Mouse (Mus musculus): ENCODE results near the gene Cox7a2. TPM values are rescaled to one million over a fixed set of nuclear protein-coding genes. Genes with fewer than 3 reads are reported as not detected.

Gene Cox7a2
- 125 and 349 TPM in 2 replicates for polyA plus RNA-seq (2012; rRNA removed)

GRCm38 (mm10) chr9:79759385-79760005 lies at the start of gene Cox7a2:
Cox7a2 (minus strand) TSS chr9:79759878.
- Histone ChIP-seq H3K4me1 (ENCODE audit: control insufficient read depth, insufficient read depth, insufficient read length, low read length) (peaks cover 3% of the 10 kb centered on the region; the same call in 1 of the 2 replicates), H3K27me3 (ENCODE audit: control insufficient read depth, insufficient read depth, low read length) (no peaks in the 10 kb centered on the region), H3K4me3 (ENCODE audit: low read depth, low read length) (peak within 1 kb of the TSS; percentile 82), H3K27ac (ENCODE audit: insufficient read depth, low read depth, low read length) (peak within 1 kb of the TSS; percentile 90), H3K36me3 (ENCODE audit: control insufficient read depth, insufficient read depth, low read length) (peaks cover 14% of the 10 kb centered on the region)
- TF ChIP-seq POLR2A (IDR thresholded peaks at IDR 0.05; ENCODE audit: low read depth, low read length): peak; percentile 58
- no peak for TF ChIP-seq CTCF (IDR thresholded peaks at IDR 0.05; ENCODE audit: extremely low read depth, insufficient read length, insufficient replicate concordance, low read depth, low read length)
- WGBS: under 1% methylated on average over 49 of the region's 49 CpGs

GRCm38 (mm10) chr9:79809411-79809810 lies 49.7 kb upstream of the Cox7a2 start:
- Histone ChIP-seq H3K27ac (ENCODE audit: insufficient read depth, low read depth, low read length) (no peak overlapping the region), H3K4me1 (ENCODE audit: control insufficient read depth, insufficient read depth, insufficient read length, low read length) (0 out of 2 replicates have a peak, but pooled peaks cover 2% of the 10 kb centered on the region), H3K27me3 (ENCODE audit: control insufficient read depth, insufficient read depth, low read length) (no peaks in the 10 kb centered on the region), H3K36me3 (ENCODE audit: control insufficient read depth, insufficient read depth, low read length) (no peaks in the 10 kb centered on the region), H3K4me3 (ENCODE audit: low read depth, low read length) (no peak overlapping the region)
- no peak for TF ChIP-seq CTCF (IDR thresholded peaks at IDR 0.05; ENCODE audit: extremely low read depth, insufficient read length, insufficient replicate concordance, low read depth, low read length)
- TF ChIP-seq POLR2A (IDR thresholded peaks at IDR 0.05; ENCODE audit: low read depth, low read length): no peak
- WGBS: 57% methylated on average over 6 of the region's 6 CpGs

GRCm38 (mm10) chr9:79807178-79807577 lies 47.5 kb upstream of the Cox7a2 start:
- Histone ChIP-seq H3K4me3 (ENCODE audit: low read depth, low read length) (no peak overlapping the region), H3K36me3 (ENCODE audit: control insufficient read depth, insufficient read depth, low read length) (no peaks in the 10 kb centered on the region), H3K4me1 (ENCODE audit: control insufficient read depth, insufficient read depth, insufficient read length, low read length) (0 out of 2 replicates have a peak, but pooled peaks cover 2% of the 10 kb centered on the region), H3K27me3 (ENCODE audit: control insufficient read depth, insufficient read depth, low read length) (no peaks in the 10 kb centered on the region; the same call in 1 of the 2 replicates), H3K27ac (ENCODE audit: insufficient read depth, low read depth, low read length) (no peak overlapping the region)
- TF ChIP-seq POLR2A (IDR thresholded peaks at IDR 0.05; ENCODE audit: low read depth, low read length): no peak
- TF ChIP-seq CTCF (IDR thresholded peaks at IDR 0.05; ENCODE audit: extremely low read depth, insufficient read length, insufficient replicate concordance, low read depth, low read length): no peak
- 50% methylated on average over 4 of the region's 4 CpGs for WGBS

- 46% methylated on average over 12 of the region's 12 CpGs for WGBS
- Histone ChIP-seq H3K4me1 (ENCODE audit: control insufficient read depth, insufficient read depth, insufficient read length, low read length) (0 out of 2 replicates have a peak, but pooled peaks cover 2% of the 10 kb centered on the region), H3K27ac (ENCODE audit: insufficient read depth, low read depth, low read length) (no peak overlapping the region), H3K36me3 (ENCODE audit: control insufficient read depth, insufficient read depth, low read length) (no peaks in the 10 kb centered on the region), H3K4me3 (ENCODE audit: low read depth, low read length) (no peak overlapping the region), H3K27me3 (ENCODE audit: control insufficient read depth, insufficient read depth, low read length) (no peaks in the 10 kb centered on the region; the same call in 1 of the 2 replicates)
- TF ChIP-seq CTCF (IDR thresholded peaks at IDR 0.05; ENCODE audit: extremely low read depth, insufficient read length, insufficient replicate concordance, low read depth, low read length) (no peak), POLR2A (IDR thresholded peaks at IDR 0.05; ENCODE audit: low read depth, low read length) (no peak)
Measured at GRCm38 (mm10) chr9:79806317-79807075, 46.8 kb upstream of the Cox7a2 start.

GRCm38 (mm10) chr9:79805426-79805825 lies 45.7 kb upstream of the Cox7a2 start:
- H3K4me3 ChIP-seq (ENCODE audit: low read depth, low read length): no peak overlapping the region
- H3K36me3 ChIP-seq (ENCODE audit: control insufficient read depth, insufficient read depth, low read length): no peaks in the 10 kb centered on the region
- no peak overlapping the region for H3K27ac ChIP-seq (ENCODE audit: insufficient read depth, low read depth, low read length)
- TF ChIP-seq CTCF (IDR thresholded peaks at IDR 0.05; ENCODE audit: extremely low read depth, insufficient read length, insufficient replicate concordance, low read depth, low read length) (no peak), POLR2A (IDR thresholded peaks at IDR 0.05; ENCODE audit: low read depth, low read length) (no peak)
- H3K4me1 ChIP-seq (ENCODE audit: control insufficient read depth, insufficient read depth, insufficient read length, low read length): 0 out of 2 replicates have a peak, but pooled peaks cover 2% of the 10 kb centered on the region
- no peaks in the 10 kb centered on the region; the same call in 1 of the 2 replicates for H3K27me3 ChIP-seq (ENCODE audit: control insufficient read depth, insufficient read depth, low read length)
- 79% methylated on average over 10 of the region's 10 CpGs for WGBS

GRCm38 (mm10) chr9:79796461-79797135 lies 36.9 kb upstream of the Cox7a2 start:
- 50% methylated on average over 7 of the region's 7 CpGs for WGBS
- no peaks in the 10 kb centered on the region for H3K36me3 ChIP-seq (ENCODE audit: control insufficient read depth, insufficient read depth, low read length)
- H3K4me3 ChIP-seq (ENCODE audit: low read depth, low read length): no peak overlapping the region
- no peaks in the 10 kb centered on the region for H3K27me3 ChIP-seq (ENCODE audit: control insufficient read depth, insufficient read depth, low read length)
- TF ChIP-seq CTCF (IDR thresholded peaks at IDR 0.05; ENCODE audit: extremely low read depth, insufficient read length, insufficient replicate concordance, low read depth, low read length) (no peak), POLR2A (IDR thresholded peaks at IDR 0.05; ENCODE audit: low read depth, low read length) (no peak)
- H3K4me1 ChIP-seq (ENCODE audit: control insufficient read depth, insufficient read depth, insufficient read length, low read length): no peaks in the 10 kb centered on the region
- no peak overlapping the region for H3K27ac ChIP-seq (ENCODE audit: insufficient read depth, low read depth, low read length)
